Mouse (Mus musculus): Measurements from ENCODE around the gene Hnf4a. TPM values are rescaled to one million over a fixed set of nuclear protein-coding genes. Genes with fewer than 3 reads are reported as not detected.

Hnf4a gene
- total and polyA plus RNA-seq, 3 experiments, result not detected

DNA sequence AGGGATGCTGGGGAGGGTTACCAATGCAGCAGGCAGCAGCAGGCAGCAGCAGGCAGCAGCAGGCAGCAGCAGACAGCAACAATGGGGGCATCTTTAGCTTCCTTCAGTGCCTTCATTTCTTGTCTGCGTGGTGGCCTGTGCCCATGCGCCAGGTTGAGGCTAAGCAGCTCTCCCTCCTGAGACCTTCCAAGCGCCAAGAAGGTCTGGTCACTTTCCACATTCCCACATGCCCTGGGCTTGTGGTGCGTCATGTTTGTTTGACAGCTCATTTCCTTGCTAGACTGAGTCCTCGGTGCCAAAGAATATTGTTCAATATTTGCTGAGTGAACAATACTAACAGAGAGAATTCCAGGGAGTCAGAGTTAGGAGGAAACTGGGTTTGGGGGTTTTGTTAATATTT, 12.6 kb upstream of the Hnf4a start:
- Histone ChIP-seq H3K27me3 (replicated peaks) (peaks cover 92% of the 10 kb centered on the region), H3K4me2 (ENCODE audit: insufficient read depth, low read depth, poor library complexity, severe bottlenecking) (no peak overlapping the region), H3K36me3 (replicated peaks in 1 of 2; ENCODE audit: control insufficient read depth in 1 of 2, insufficient read depth in 1 of 2, low read length in 1 of 2) (no peaks in the 10 kb centered on the region), H3K9ac (ENCODE audit: insufficient read depth, low read depth) (no peak overlapping the region), H3K9me3 (replicated peaks; ENCODE audit: low read length) (peaks cover 3% of the 10 kb centered on the region), H3K4me3 (replicated peaks in 1 of 3; ENCODE audit: low read depth in 2 of 3, low read length in 2 of 3, poor library complexity in 1 of 3) (no peak overlapping the region), H3K79me2 (replicated peaks; ENCODE audit: control insufficient read depth, extremely low read depth, insufficient read depth, poor library complexity, severe bottlenecking) (no peaks in the 10 kb centered on the region), H3K4me1 (ENCODE audit: control insufficient read depth in 1 of 2, insufficient read depth in 2 of 2) (peaks cover 0 to 3% of the 10 kb centered on the region in 2 experiments; a peak in 1 of 4 replicates), H3K27ac (ENCODE audit: insufficient read depth, low read depth) (no peak overlapping the region)
- dilution Hi-C loops (cut with MboI; ENCODE audit: extremely low pct_ligation_motif_present, extremely low pct_unique_long_range_greater_than_20kb, low sequenced_read_pairs), result no loop called here
- DNase-seq (ENCODE audit: extremely low read depth), result no peak
- TF ChIP-seq KAT2A (IDR thresholded peaks at IDR 0.05; ENCODE audit: insufficient replicate concordance, low read length) (no peak), USF1 (IDR thresholded peaks at IDR 0.05; ENCODE audit: low read depth, low read length) (no peak), MAX (IDR thresholded peaks at IDR 0.05; ENCODE audit: low read length) (no peak), ZNF384 (IDR thresholded peaks at IDR 0.05; ENCODE audit: low read depth, low read length) (no peak), USF2 (conservative IDR thresholded peaks at IDR 0.05; ENCODE audit: low read depth, low read length) (no peak), IRF4 (IDR thresholded peaks at IDR 0.05; ENCODE audit: low read depth, low read length) (no peak), POLR2AphosphoS2 (IDR thresholded peaks at IDR 0.05; ENCODE audit: low read depth, low read length) (no peak), NELFE (IDR thresholded peaks at IDR 0.05; ENCODE audit: low read depth, low read length) (no peak), EP300 (IDR thresholded peaks at IDR 0.05; ENCODE audit: low read length) (no peak), MXI1 (IDR thresholded peaks at IDR 0.05; ENCODE audit: low read depth, low read length) (no peak), GABPA (IDR thresholded peaks at IDR 0.05; ENCODE audit: insufficient replicate concordance, low read depth, low read length) (no peak), JUN (IDR thresholded peaks at IDR 0.05; ENCODE audit: insufficient read depth, low read depth, low read length) (no peak), ZKSCAN1 (IDR thresholded peaks at IDR 0.05; ENCODE audit: borderline replicate concordance, low read depth, low read length) (no peak), MAZ (IDR thresholded peaks at IDR 0.05; ENCODE audit: low read depth, low read length) (no peak), CHD1 (IDR thresholded peaks at IDR 0.05; ENCODE audit: low read depth, low read length) (no peak)
- in situ Hi-C loops (cut with MboI; ENCODE audit: low pct_ligation_motif_present, low pct_unique_long_range_greater_than_20kb, low sequenced_read_pairs), result no loop called here

DNA sequence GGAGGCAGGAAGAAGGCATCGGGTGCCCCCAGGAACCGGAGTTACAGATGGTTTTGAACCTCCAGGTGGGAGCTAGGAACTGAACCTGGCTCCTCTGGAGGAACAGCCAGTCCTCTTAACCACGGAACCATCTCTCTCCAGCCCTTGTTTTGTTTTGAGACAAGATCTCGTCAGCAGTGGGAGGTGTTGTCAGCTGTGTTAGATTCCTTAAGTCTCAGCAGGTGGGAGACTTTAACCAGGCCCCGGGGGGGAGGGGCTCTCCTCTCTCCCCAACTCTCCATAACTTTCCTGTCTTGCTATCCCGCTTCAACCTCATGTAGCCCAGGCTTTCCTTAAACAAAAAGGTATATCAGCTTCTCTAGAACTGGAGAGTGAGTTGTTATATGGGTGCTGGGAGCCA, 12.2 kb upstream of the Hnf4a start:
- TF ChIP-seq MYC (IDR thresholded peaks at IDR 0.05; ENCODE audit: low read depth, low read length) (no peak), RAD21 (IDR thresholded peaks at IDR 0.05; ENCODE audit: low read depth, low read length) (no peak), IRF4 (IDR thresholded peaks at IDR 0.05; ENCODE audit: low read depth, low read length) (no peak), MAZ (IDR thresholded peaks at IDR 0.05; ENCODE audit: low read depth, low read length) (no peak), TCF12 (IDR thresholded peaks at IDR 0.05; ENCODE audit: low read depth, low read length) (no peak), PAX5 (IDR thresholded peaks at IDR 0.05; ENCODE audit: low read length) (no peak), KAT2A (IDR thresholded peaks at IDR 0.05; ENCODE audit: insufficient replicate concordance, low read length) (no peak), E2F4 (IDR thresholded peaks at IDR 0.05; ENCODE audit: insufficient replicate concordance, low read depth, low read length) (no peak), MAX (IDR thresholded peaks at IDR 0.05; ENCODE audit: low read length) (no peak)
- Histone ChIP-seq H3K9me3 (replicated peaks; ENCODE audit: low read length) (peaks cover 3% of the 10 kb centered on the region), H3K27ac (ENCODE audit: insufficient read depth, low read depth) (no peak overlapping the region), H3K4me1 (ENCODE audit: control insufficient read depth in 1 of 2, insufficient read depth in 2 of 2) (peaks cover 0 to 3% of the 10 kb centered on the region in 2 experiments; a peak in 1 of 4 replicates), H3K79me2 (replicated peaks; ENCODE audit: control insufficient read depth, extremely low read depth, insufficient read depth, poor library complexity, severe bottlenecking) (no peaks in the 10 kb centered on the region), H3K4me2 (ENCODE audit: insufficient read depth, low read depth, poor library complexity, severe bottlenecking) (no peak overlapping the region), H3K36me3 (replicated peaks in 1 of 2; ENCODE audit: control insufficient read depth in 1 of 2, insufficient read depth in 1 of 2, low read length in 1 of 2) (no peaks in the 10 kb centered on the region), H3K9ac (ENCODE audit: insufficient read depth, low read depth) (no peak overlapping the region), H3K27me3 (replicated peaks) (peaks cover 91% of the 10 kb centered on the region), H3K4me3 (replicated peaks in 1 of 3; ENCODE audit: low read depth in 2 of 3, low read length in 2 of 3, poor library complexity in 1 of 3) (no peak overlapping the region)
- dilution Hi-C loops (cut with MboI; ENCODE audit: extremely low pct_ligation_motif_present, extremely low pct_unique_long_range_greater_than_20kb, low sequenced_read_pairs) (no loop called here), in situ Hi-C loops (cut with MboI; ENCODE audit: low pct_ligation_motif_present, low pct_unique_long_range_greater_than_20kb, low sequenced_read_pairs) (no loop called here)
- DNase-seq (ENCODE audit: extremely low read depth), result no peak
